8 mouse cellular contexts compared by ENCODE assay signal in the genomic region with DNA sequence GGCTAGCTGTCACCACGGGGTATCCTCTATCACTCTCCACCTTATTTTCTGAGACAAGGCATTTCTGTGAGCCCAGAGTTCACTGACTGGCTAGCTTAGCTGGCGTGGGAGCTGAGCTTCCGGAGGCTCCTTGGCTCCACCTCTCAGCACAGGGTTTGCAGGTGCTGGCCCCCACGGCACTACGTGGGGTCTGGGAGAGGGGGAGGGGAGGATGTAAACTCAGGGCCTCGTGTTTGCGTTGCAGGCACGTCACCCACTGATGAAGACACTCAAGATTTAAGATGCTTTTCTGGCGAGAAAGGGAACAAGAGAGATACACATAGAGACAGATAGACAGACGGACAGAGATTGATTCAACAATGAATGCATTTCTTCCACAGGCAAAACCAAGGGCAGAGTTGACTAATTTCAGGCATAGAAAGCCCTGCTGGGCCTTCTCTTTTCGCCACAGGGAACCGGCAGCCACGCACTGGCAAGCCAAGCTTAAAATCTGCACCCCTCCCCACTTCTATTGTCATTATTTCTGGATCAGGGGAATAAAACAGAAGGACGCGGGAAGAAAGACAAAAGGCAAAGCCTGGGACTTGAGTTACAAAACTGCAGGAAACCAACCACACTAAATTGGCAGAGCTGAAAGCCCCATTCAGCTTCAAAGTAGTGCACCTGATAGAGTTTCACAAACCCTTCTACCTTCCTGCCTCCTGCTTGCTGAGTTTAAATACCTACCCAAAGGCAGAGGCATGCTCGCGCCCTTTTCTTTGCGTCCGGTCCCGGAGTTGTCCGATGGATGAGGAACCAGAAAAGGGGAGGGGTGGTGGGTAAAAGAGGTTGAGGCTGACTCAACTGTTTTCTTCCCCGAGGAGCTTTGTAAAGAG. TPM values are rescaled to one million over a fixed set of nuclear protein-coding genes. Genes with fewer than 3 reads are reported as not detected.
DNase-seq lines count a peak whose midpoint lies in the region; ATAC-seq lines count a peak whose summit lies in the region.

No protein-coding gene starts in this region.

- WGBS in kidney, embryonic 14.5 days: 6% methylated on average over 22 of the region's 22 CpGs

- intact Hi-C loops in left cerebral cortex, postnatal 36 days (cut with DNase I): no loop called here

- 0 out of 2 replicates have a peak overlapping the region, but pooled peaks have one; percentile 23 for H3K9ac ChIP-seq in kidney, embryonic 14.5 days (ENCODE audit: low read depth, low read length)

- peak overlapping the region; percentile 30 for H3K4me2 ChIP-seq in kidney, embryonic 14.5 days (replicated peaks; ENCODE audit: low read depth, low read length)

- 0 out of 2 replicates have a peak, but pooled peaks have one; percentile 18 for ATAC-seq in kidney, embryonic 14.5 days (ENCODE audit: low FRiP score, low TSS enrichment)

- H3K4me3 ChIP-seq in kidney, embryonic 14.5 days (ENCODE audit: low read length): 0 out of 2 replicates have a peak overlapping the region, but pooled peaks have one; percentile 3

- no peak overlapping the region for H3K27ac ChIP-seq in kidney, embryonic 14.5 days (ENCODE audit: low read depth, low read length)

- no peaks in the 10 kb centered on the region for H3K9me3 ChIP-seq in kidney, embryonic 14.5 days (ENCODE audit: control insufficient read depth, low read length)

- H3K4me1 ChIP-seq in kidney, embryonic 14.5 days (ENCODE audit: control insufficient read depth, insufficient read depth, low read length): peaks cover 17% of the 10 kb centered on the region

- DNase-seq in kidney, adult 11 months: no peak
- peak; percentile 43 for DNase-seq in embryo, embryonic 10 days (ENCODE audit: low spot score)
- DNase-seq in induced T-regulatory cell, adult 2 months (ENCODE audit: low read depth): peak; percentile 35
- DNase-seq in splenic B cell, adult 2 months (ENCODE audit: low read depth, low spot score): peak; percentile 35
- DNase-seq in urinary bladder, postnatal 25 days (ENCODE audit: low spot score): no peak
- no peak for DNase-seq in ovary, postnatal 36 days (ENCODE audit: low spot score)
- DNase-seq in left cerebral cortex, postnatal 36 days (ENCODE audit: low spot score in 2 of 2): no peak

- H3K36me3 ChIP-seq in kidney, embryonic 14.5 days (ENCODE audit: control insufficient read depth, insufficient read depth, low read length): no peaks in the 10 kb centered on the region
- no peaks in the 10 kb centered on the region for H3K36me3 ChIP-seq in splenic B cell, adult 2 months (ENCODE audit: control insufficient read depth, insufficient read depth, low read length, poor library complexity, severe bottlenecking)

- H3K27me3 ChIP-seq in kidney, embryonic 14.5 days (ENCODE audit: control insufficient read depth, insufficient read depth, low read length): peaks cover 7% of the 10 kb centered on the region; the same call in 1 of the 2 replicates
- no peaks in the 10 kb centered on the region for H3K27me3 ChIP-seq in splenic B cell, adult 2 months (ENCODE audit: control insufficient read depth, insufficient read depth, low read length, poor library complexity, severe bottlenecking)

RNA-seq across cellular contexts. Expression of a gene that starts 12.9 kb away (rescaled TPM):
- 78.2 and 90.8 TPM in 2 replicates for polyA plus RNA-seq in kidney, embryonic 14.5 days (2014; fragmentation: Nextera tagmentation; extraction: Ambion mirVana)
- 10 to 100 TPM; 94.7 to 97.0 TPM for total RNA-seq in left cerebral cortex, postnatal 36 days (2021)

RNA-seq across cellular contexts. Expression of a gene that starts 30.6 kb away (rescaled TPM):
- 16.8 and 16.9 TPM in 2 replicates for polyA plus RNA-seq in kidney, embryonic 14.5 days (2014; fragmentation: Nextera tagmentation; extraction: Ambion mirVana)
- total RNA-seq in left cerebral cortex, postnatal 36 days (2021): 100 to 1,000 TPM; 146 to 153 TPM

Comparison
In these comparisons a context has a peak if more than half of its experiments do, and no peak if none do; other contexts are left out.
1. DNase-seq: peak in embryo, embryonic 10 days (single experiment), induced T-regulatory cell, adult 2 months (single experiment) and splenic B cell, adult 2 months (single experiment); none in kidney, adult 11 months (single experiment), urinary bladder, postnatal 25 days (single experiment), ovary, postnatal 36 days (single experiment) and left cerebral cortex, postnatal 36 days (0 of 2).